Mouse (Mus musculus) embryonic facial prominence, embryonic 11.5 days (tissue): Measurements from ENCODE around the gene Phtf2. TPM values are rescaled to one million over a fixed set of nuclear protein-coding genes. Genes with fewer than 3 reads are reported as not detected.

Experiments
- ATAC-seq: fragments of 200-750 bp; cut with Nextera tagmentation; replicated peaks from 2 replicates; pipeline ENCODE4 v1.8.0; 2017; ENCODE audit warnings: low read depth; ENCODE audit not compliant: insufficient number of reproducible peaks, low FRiP score, low TSS enrichment
- DNase-seq: peaks from one replicate; pipeline ENCODE4 v3.0.0-alpha.2; 2015; ENCODE audit warnings: low spot score
- H3K27ac ChIP-seq: fragments of 300-500 bp; sonication (generic); replicated peaks from 2 replicates; pipeline ENCODE4 v1.5.1; 2014; ENCODE audit warnings: mild to moderate bottlenecking, low read depth, low read length, control low read depth
- H3K27me3 ChIP-seq: fragments of 300-500 bp; sonication (generic); 2 replicates; pipeline ENCODE4 v1.6.1; 2014; ENCODE audit warnings: mild to moderate bottlenecking, low read length, moderate library complexity, mixed read lengths; ENCODE audit not compliant: control insufficient read depth, insufficient read depth
- H3K36me3 ChIP-seq: fragments of 300-500 bp; sonication (generic); replicated peaks from 2 replicates; pipeline ENCODE4 v1.6.1; 2014; ENCODE audit warnings: low read depth, mild to moderate bottlenecking, low read length, moderate library complexity, mixed read lengths; ENCODE audit not compliant: control insufficient read depth, insufficient read depth
- H3K4me1 ChIP-seq: fragments of 300-500 bp; sonication (generic); 2 replicates; pipeline ENCODE4 v1.6.1; 2014; ENCODE audit warnings: low read length, mixed read lengths; ENCODE audit not compliant: control insufficient read depth, insufficient read depth
- H3K4me2 ChIP-seq: fragments of 300-500 bp; sonication (generic); 2 replicates; pipeline ENCODE4 v1.6.1; 2014; ENCODE audit warnings: low read depth, mild to moderate bottlenecking, control low read depth, low read length, moderate library complexity
- H3K4me3 ChIP-seq: fragments of 300-500 bp; sonication (generic); 2 replicates; pipeline ENCODE4 v1.5.1; 2014; ENCODE audit warnings: low read depth, low read length, control low read depth
- H3K9ac ChIP-seq: fragments of 300-500 bp; sonication (generic); replicated peaks from 2 replicates; pipeline ENCODE4 v1.6.1; 2014; ENCODE audit warnings: mild to moderate bottlenecking, control low read depth, low read length
- H3K9me3 ChIP-seq: fragments of 300-500 bp; sonication (generic); replicated peaks from 2 replicates; pipeline ENCODE4 v1.6.1; 2016; ENCODE audit warnings: mild to moderate bottlenecking, low read length, inconsistent platforms, mixed read lengths; ENCODE audit not compliant: control insufficient read depth
- WGBS: fragments of 180-500 bp; shearing (Covaris S2); extraction: QIAGEN DNeasy Blood & Tissue Kit; methylation state at CpG from one replicate; pipeline ENCODE4 v1.1.7; 2014; 5-methylcytosine and 5-hydroxymethylcytosine counted together
- polyA plus RNA-seq: library from polyadenylated mRNA; unstranded; fragments of >200 nt; fragmentation: Nextera tagmentation; extraction: Ambion mirVana; gene quantifications from 2 replicates; pipeline ENCODE4 v1.2.1, GENCODE M21; 2014

Gene Phtf2
- polyA plus RNA-seq, 1 experiment from 2014 or later, result 21.0 TPM

GRCm38 (mm10) chr5:20831433-20831832, 50.5 kb downstream of the Phtf2 start:
- Histone ChIP-seq H3K9me3 (no peaks in the 10 kb centered on the region), H3K27me3 (no peaks in the 10 kb centered on the region), H3K9ac (no peak overlapping the region), H3K36me3 (no peaks in the 10 kb centered on the region), H3K4me2 (no peak overlapping the region), H3K4me3 (no peak overlapping the region), H3K27ac (no peak overlapping the region), H3K4me1 (no peaks in the 10 kb centered on the region)
- WGBS, result 92% methylated on average over 2 of the region's 2 CpGs
- DNase-seq, result no peak
- ATAC-seq, result no peak

- Histone ChIP-seq H3K4me1 (no peaks in the 10 kb centered on the region), H3K9me3 (no peaks in the 10 kb centered on the region), H3K4me2 (no peak overlapping the region), H3K27me3 (no peaks in the 10 kb centered on the region), H3K4me3 (no peak overlapping the region), H3K9ac (no peak overlapping the region), H3K36me3 (no peaks in the 10 kb centered on the region), H3K27ac (no peak overlapping the region)
- 91% methylated on average over 1 of the region's 1 CpGs for WGBS
- ATAC-seq, result no peak
- no peak for DNase-seq
These were observed 51.2 kb downstream of the Phtf2 start for GRCm38 (mm10) chr5:20830717-20831116.

DNA sequence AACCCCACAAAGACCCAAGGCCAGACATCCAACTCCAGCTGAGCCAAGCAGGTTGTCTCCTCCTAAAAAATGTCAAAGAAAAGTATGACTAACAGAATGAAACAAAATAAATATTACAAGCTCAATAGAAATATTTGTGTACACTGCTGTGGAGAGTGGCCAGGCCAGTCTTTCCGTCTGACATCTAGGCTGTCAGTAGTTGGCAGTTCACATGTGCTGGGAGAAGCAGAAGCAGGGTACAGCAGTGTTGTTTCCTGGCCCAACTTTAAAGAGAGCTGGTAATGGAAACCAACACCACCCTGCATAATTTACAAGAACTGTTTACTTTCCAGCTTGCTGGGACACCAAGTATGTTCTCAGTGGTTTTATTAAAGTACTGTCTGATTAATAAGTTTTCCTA, 60.3 kb downstream of the Phtf2 start:
- DNase-seq, result no peak

GRCm38 (mm10) chr5:20821122-20821521, 60.8 kb downstream of the Phtf2 start:
- DNase-seq, result no peak
- Histone ChIP-seq H3K9me3 (no peaks in the 10 kb centered on the region), H3K4me2 (no peak overlapping the region), H3K27me3 (no peaks in the 10 kb centered on the region), H3K4me1 (no peaks in the 10 kb centered on the region), H3K36me3 (no peaks in the 10 kb centered on the region), H3K27ac (no peak overlapping the region), H3K4me3 (no peak overlapping the region), H3K9ac (no peak overlapping the region)
- no peak for ATAC-seq

More for the DNA sequence above, 60.3 kb downstream of the Phtf2 start:
- no peak overlapping the region for H3K4me2 ChIP-seq
- H3K27me3 ChIP-seq, result no peaks in the 10 kb centered on the region
- no peaks in the 10 kb centered on the region for H3K9me3 ChIP-seq
- H3K9ac ChIP-seq, result no peak overlapping the region
- H3K36me3 ChIP-seq, result no peaks in the 10 kb centered on the region
- no peaks in the 10 kb centered on the region for H3K4me1 ChIP-seq
- WGBS, result 71% methylated on average over 1 of the region's 1 CpGs
- ATAC-seq, result no peak
- H3K27ac ChIP-seq, result no peak overlapping the region
- no peak overlapping the region for H3K4me3 ChIP-seq

- H3K27me3 ChIP-seq, result no peaks in the 10 kb centered on the region
- DNase-seq (no peak), ATAC-seq (no peak)
- H3K27ac ChIP-seq, result no peak overlapping the region
- no peak overlapping the region for H3K4me2 ChIP-seq
- no peak overlapping the region for H3K9ac ChIP-seq
- H3K4me1 ChIP-seq, result no peaks in the 10 kb centered on the region
- H3K9me3 ChIP-seq, result no peaks in the 10 kb centered on the region
- H3K4me3 ChIP-seq, result no peak overlapping the region
- H3K36me3 ChIP-seq, result no peaks in the 10 kb centered on the region
- 89% methylated on average over 2 of the region's 2 CpGs for WGBS
These were observed 66.8 kb downstream of the Phtf2 start for GRCm38 (mm10) chr5:20815094-20815493.

GRCm38 (mm10) chr5:20810449-20810848, 71.5 kb downstream of the Phtf2 start:
- DNase-seq (no peak), ATAC-seq (no peak)
- H3K36me3 ChIP-seq, result no peaks in the 10 kb centered on the region
- H3K4me2 ChIP-seq, result no peak overlapping the region
- H3K27me3 ChIP-seq, result no peaks in the 10 kb centered on the region
- WGBS, result 88% methylated on average over 6 of the region's 6 CpGs
- H3K4me1 ChIP-seq, result no peaks in the 10 kb centered on the region
- H3K9ac ChIP-seq, result no peak overlapping the region
- H3K4me3 ChIP-seq, result no peak overlapping the region
- H3K27ac ChIP-seq, result no peak overlapping the region
- H3K9me3 ChIP-seq, result no peaks in the 10 kb centered on the region

- WGBS, result 89% methylated on average over 5 of the region's 5 CpGs
- ATAC-seq (no peak), DNase-seq (no peak)
- Histone ChIP-seq H3K27ac (no peak overlapping the region), H3K4me2 (no peak overlapping the region), H3K4me3 (no peak overlapping the region), H3K9ac (no peak overlapping the region), H3K4me1 (no peaks in the 10 kb centered on the region), H3K36me3 (0 out of 2 replicates have a peak, but pooled peaks cover 3% of the 10 kb centered on the region), H3K9me3 (no peaks in the 10 kb centered on the region), H3K27me3 (no peaks in the 10 kb centered on the region)
These were observed 86.0 kb downstream of the Phtf2 start for GRCm38 (mm10) chr5:20795932-20796331.

GRCm38 (mm10) chr5:20791793-20792554, 90.0 kb downstream of the Phtf2 start:
- no peak overlapping the region for H3K27ac ChIP-seq
- H3K36me3 ChIP-seq, result 0 out of 2 replicates have a peak, but pooled peaks cover 3% of the 10 kb centered on the region
- ATAC-seq, result no peak
- H3K27me3 ChIP-seq, result no peaks in the 10 kb centered on the region
- H3K4me3 ChIP-seq, result no peak overlapping the region
- no peaks in the 10 kb centered on the region for H3K4me1 ChIP-seq
- H3K9ac ChIP-seq, result no peak overlapping the region
- no peak overlapping the region for H3K4me2 ChIP-seq
- no peak for DNase-seq
- no peaks in the 10 kb centered on the region for H3K9me3 ChIP-seq
- 90% methylated on average over 10 of the region's 10 CpGs for WGBS
